Mouse (Mus musculus) lung, postnatal 0 days (tissue): Measurements from ENCODE around the gene C1qtnf7. TPM values are rescaled to one million over a fixed set of nuclear protein-coding genes. Genes with fewer than 3 reads are reported as not detected.

ENCODE experiments used
- ATAC-seq: fragments of 200-750 bp; cut with Nextera tagmentation; 2 replicates; pipeline ENCODE4 v1.8.0; 2017; ENCODE audit warnings: moderate library complexity
- DNase-seq: peaks from one replicate; pipeline ENCODE4 v3.0.0-alpha.2; 2016; ENCODE audit warnings: low spot score
- H3K27ac ChIP-seq: fragments of 300-500 bp; sonication (generic); 2 replicates; pipeline ENCODE4 v1.5.1; 2014; ENCODE audit warnings: antibody characterized with exemption, mild to moderate bottlenecking, low read length, mixed read lengths
- H3K27me3 ChIP-seq: fragments of 300-500 bp; sonication (generic); replicated peaks from 2 replicates; pipeline ENCODE4 v1.6.1; 2014; ENCODE audit warnings: low read length, mixed read lengths; ENCODE audit not compliant: insufficient read depth
- H3K36me3 ChIP-seq: fragments of 300-500 bp; sonication (generic); 2 replicates; pipeline ENCODE4 v1.6.1; 2014; ENCODE audit warnings: low read length, mixed read lengths; ENCODE audit not compliant: insufficient read depth
- H3K4me1 ChIP-seq: fragments of 300-500 bp; sonication (generic); 2 replicates; pipeline ENCODE4 v1.6.1; 2014; ENCODE audit warnings: antibody characterized with exemption, low read depth, low read length, mixed read lengths; ENCODE audit not compliant: insufficient read depth
- H3K4me2 ChIP-seq: fragments of 300-500 bp; sonication (generic); replicated peaks from 2 replicates; pipeline ENCODE4 v1.6.1; 2014; ENCODE audit warnings: low read depth, mild to moderate bottlenecking, low read length, moderate library complexity, mixed read lengths
- H3K4me3 ChIP-seq: fragments of 300-500 bp; sonication (generic); 2 replicates; pipeline ENCODE4 v1.5.1; 2014; ENCODE audit warnings: low read depth, low read length
- H3K9ac ChIP-seq: fragments of 300-500 bp; sonication (generic); replicated peaks from 2 replicates; pipeline ENCODE4 v1.6.1; 2014; ENCODE audit warnings: low read depth, mild to moderate bottlenecking
- H3K9me3 ChIP-seq: fragments of 300-500 bp; sonication (generic); 2 replicates; pipeline ENCODE4 v1.6.1; 2016; ENCODE audit warnings: low read length, mixed read lengths
- CTCF ChIP-seq: IDR thresholded peaks from 2 replicates; pipeline ENCODE4 v1.5.1; 2016; ENCODE audit warnings: antibody characterized with exemption, mild to moderate bottlenecking
- EP300 ChIP-seq: IDR thresholded peaks from 2 replicates; pipeline ENCODE4 v1.6.1; 2016; ENCODE audit warnings: antibody characterized with exemption, mild to moderate bottlenecking, control low read depth
- WGBS: fragments of 180-500 bp; shearing (Covaris S2); extraction: QIAGEN DNeasy Blood & Tissue Kit; methylation state at CpG from one replicate; pipeline ENCODE4 v1.1.7; 2014; 5-methylcytosine and 5-hydroxymethylcytosine counted together
- polyA plus RNA-seq: library from polyadenylated mRNA; unstranded; fragments of >200 nt; fragmentation: Nextera tagmentation; extraction: Ambion mirVana; gene quantifications from 2 replicates; pipeline ENCODE4 v1.2.1, GENCODE M21; 2015

The C1qtnf7 gene
- polyA plus RNA-seq = 35.8 and 37.2 TPM in 2 replicates

GRCm38 (mm10) chr5:43515401-43515976 is at the start of gene C1qtnf7:
C1qtnf7 (plus strand) TSS chr5:43515538.
- no peaks in the 10 kb centered on the region for H3K27me3 ChIP-seq
- no peaks in the 10 kb centered on the region; the same call in 1 of the 2 replicates for H3K4me1 ChIP-seq
- H3K36me3 ChIP-seq = no peaks in the 10 kb centered on the region
- H3K4me2 ChIP-seq = peak within 1 kb of the TSS; percentile 49
- peak within 1 kb of the TSS; percentile 28 for H3K4me3 ChIP-seq
- ATAC-seq = peak; percentile 22; the same call in 1 of the 2 replicates
- peak; percentile 56 for DNase-seq
- TF ChIP-seq CTCF (no peak), EP300 (no peak)
- no peaks in the 10 kb centered on the region for H3K9me3 ChIP-seq
- WGBS = 8% methylated on average over 15 of the region's 15 CpGs
- H3K9ac ChIP-seq = peak within 1 kb of the TSS; percentile 9
- peak within 1 kb of the TSS; percentile 48 for H3K27ac ChIP-seq

GRCm38 (mm10) chr5:43466762-43467161 is 48.6 kb upstream of the C1qtnf7 start:
- no peak for ATAC-seq
- no peak for DNase-seq
- WGBS = 55% methylated on average over 2 of the region's 2 CpGs

GRCm38 (mm10) chr5:43467214-43467613 is 48.1 kb upstream of the C1qtnf7 start:
- ATAC-seq (no peak), DNase-seq (no peak)
- Histone ChIP-seq H3K4me1 (no peaks in the 10 kb centered on the region), H3K27ac (no peak overlapping the region), H3K36me3 (no peaks in the 10 kb centered on the region), H3K27me3 (no peaks in the 10 kb centered on the region), H3K9me3 (no peaks in the 10 kb centered on the region), H3K4me2 (no peak overlapping the region), H3K4me3 (no peak overlapping the region), H3K9ac (no peak overlapping the region)
- 24% methylated on average over 3 of the region's 3 CpGs for WGBS
- TF ChIP-seq EP300 (no peak), CTCF (no peak)

More at GRCm38 (mm10) chr5:43466762-43467161, 48.6 kb upstream of the C1qtnf7 start:
- H3K27me3 ChIP-seq = no peaks in the 10 kb centered on the region
- no peak overlapping the region for H3K9ac ChIP-seq
- TF ChIP-seq EP300 = no peak
- TF ChIP-seq CTCF = no peak
- no peaks in the 10 kb centered on the region for H3K36me3 ChIP-seq
- no peak overlapping the region for H3K4me3 ChIP-seq
- H3K27ac ChIP-seq = no peak overlapping the region
- H3K4me2 ChIP-seq = no peak overlapping the region
- no peaks in the 10 kb centered on the region for H3K9me3 ChIP-seq
- no peaks in the 10 kb centered on the region for H3K4me1 ChIP-seq

- H3K9me3 ChIP-seq = no peaks in the 10 kb centered on the region
- no peak overlapping the region for H3K4me3 ChIP-seq
- TF ChIP-seq EP300 (no peak), CTCF (no peak)
- H3K27me3 ChIP-seq = no peaks in the 10 kb centered on the region
- no peak overlapping the region for H3K27ac ChIP-seq
- ATAC-seq (no peak), DNase-seq (no peak)
- H3K9ac ChIP-seq = no peak overlapping the region
- WGBS = 55% methylated on average over 10 of the region's 10 CpGs
- H3K4me1 ChIP-seq = no peaks in the 10 kb centered on the region
- no peak overlapping the region for H3K4me2 ChIP-seq
- no peaks in the 10 kb centered on the region for H3K36me3 ChIP-seq
These were observed 46.4 kb upstream of the C1qtnf7 start for GRCm38 (mm10) chr5:43468937-43469336.

GRCm38 (mm10) chr5:43477953-43478352 is 37.4 kb upstream of the C1qtnf7 start:
- ATAC-seq (no peak), DNase-seq (no peak)
- 59% methylated on average over 5 of the region's 5 CpGs for WGBS
- no peak overlapping the region for H3K4me3 ChIP-seq
- no peak overlapping the region for H3K4me2 ChIP-seq
- H3K9ac ChIP-seq = no peak overlapping the region
- no peaks in the 10 kb centered on the region for H3K4me1 ChIP-seq
- no peak overlapping the region for H3K27ac ChIP-seq
- H3K9me3 ChIP-seq = no peaks in the 10 kb centered on the region
- TF ChIP-seq EP300 = no peak
- no peak for TF ChIP-seq CTCF
- no peaks in the 10 kb centered on the region for H3K36me3 ChIP-seq
- H3K27me3 ChIP-seq = no peaks in the 10 kb centered on the region

- 38% methylated on average over 3 of the region's 3 CpGs for WGBS
- no peak for DNase-seq
- H3K36me3 ChIP-seq = no peaks in the 10 kb centered on the region
- H3K4me1 ChIP-seq = no peaks in the 10 kb centered on the region
- no peak overlapping the region for H3K4me2 ChIP-seq
- no peak for ATAC-seq
- H3K27me3 ChIP-seq = no peaks in the 10 kb centered on the region
- H3K4me3 ChIP-seq = no peak overlapping the region
- H3K27ac ChIP-seq = no peak overlapping the region
- TF ChIP-seq EP300 (no peak), CTCF (no peak)
- no peaks in the 10 kb centered on the region for H3K9me3 ChIP-seq
- no peak overlapping the region for H3K9ac ChIP-seq
These were observed 35.3 kb upstream of the C1qtnf7 start for GRCm38 (mm10) chr5:43480046-43480445.

GRCm38 (mm10) chr5:43480786-43481185 is 34.6 kb upstream of the C1qtnf7 start:
- Histone ChIP-seq H3K27ac (no peak overlapping the region), H3K4me3 (no peak overlapping the region), H3K36me3 (no peaks in the 10 kb centered on the region), H3K9me3 (no peaks in the 10 kb centered on the region), H3K4me1 (no peaks in the 10 kb centered on the region), H3K27me3 (no peaks in the 10 kb centered on the region), H3K4me2 (no peak overlapping the region), H3K9ac (no peak overlapping the region)
- 37% methylated on average over 2 of the region's 2 CpGs for WGBS
- DNase-seq (no peak), ATAC-seq (no peak)
- TF ChIP-seq CTCF (no peak), EP300 (no peak)
